Comparison of ENCODE assay signal across 28 mouse cellular contexts in genomic region chr14:47241046-47241445, GRCm38 (mm10). TPM values are rescaled to one million over a fixed set of nuclear protein-coding genes. Genes with fewer than 3 reads are reported as not detected.
DNase-seq lines count a peak whose midpoint lies in the region; ATAC-seq and TF ChIP-seq lines count a peak whose summit lies in the region.
"Had no signal": no experiment of that assay in that cellular context is flagged by ENCODE, and none has a peak within 500 bp of the region (broad histone marks: within the 10 kb centered on the region; RNA-seq: fewer than 3 reads in every experiment).

No protein-coding gene starts in this region.

- ATAC-seq in heart, embryonic 13.5 days (ENCODE audit: extremely low read depth, insufficient number of reproducible peaks, low FRiP score, low TSS enrichment): no peak
- ATAC-seq in liver, embryonic 11.5 days (replicated peaks; ENCODE audit: low FRiP score): peak; percentile 28
- ATAC-seq in liver, postnatal 0 days: no peak; the same call in none of the 2 replicates
- no peak for ATAC-seq in megakaryocyte-erythroid progenitor cell, adult 5-6 weeks (replicated peaks; ENCODE audit: low FRiP score, low TSS enrichment, poor library complexity, severe bottlenecking)
- ATAC-seq: activated CD4-positive, CD25-positive, alpha-beta regulatory T cell, adult 4 months; forebrain, postnatal 0 days; hindbrain, embryonic 16.5 days; midbrain, embryonic 16.5 days had no signal

- H3K4me2 ChIP-seq in heart, embryonic 13.5 days: no peak overlapping the region
- peak overlapping the region; percentile 15 for H3K4me2 ChIP-seq in liver, embryonic 11.5 days
- peak overlapping the region; percentile 35; the same call in 1 of the 2 replicates for H3K4me2 ChIP-seq in liver, postnatal 0 days (ENCODE audit: low read depth, low read length)
- H3K4me2 ChIP-seq: intestine, embryonic 15.5 days; neural tube, embryonic 13.5 days had no signal

- peaks cover 10% of the 10 kb centered on the region for H3K27me3 ChIP-seq in heart, embryonic 13.5 days (replicated peaks)
- no peaks in the 10 kb centered on the region for H3K27me3 ChIP-seq in heart, adult 2 months (ENCODE audit: control insufficient read depth, insufficient read depth, low read length)
- H3K27me3 ChIP-seq in embryonic facial prominence, embryonic 10.5 days (replicated peaks; ENCODE audit: low read depth, poor library complexity, severe bottlenecking): no peaks in the 10 kb centered on the region
- H3K27me3 ChIP-seq in liver, embryonic 11.5 days (replicated peaks; ENCODE audit: control insufficient read depth, insufficient read depth, low read length): no peaks in the 10 kb centered on the region
- no peaks in the 10 kb centered on the region for H3K27me3 ChIP-seq in liver, postnatal 0 days (ENCODE audit: insufficient read depth, low read length)
- H3K27me3 ChIP-seq: intestine, embryonic 15.5 days; megakaryocyte, embryonic 14.5 days; neural tube, embryonic 13.5 days had no signal

- H3K27ac ChIP-seq in heart, embryonic 13.5 days (replicated peaks): 0 out of 2 replicates have a peak overlapping the region, but pooled peaks have one; percentile 34
- H3K27ac ChIP-seq in heart, adult 2 months: no peak overlapping the region
- H3K27ac ChIP-seq in embryonic facial prominence, embryonic 10.5 days (replicated peaks): 0 out of 2 replicates have a peak overlapping the region, but pooled peaks have one; percentile 26
- peak overlapping the region; percentile 70 for H3K27ac ChIP-seq in liver, embryonic 11.5 days (ENCODE audit: low read depth, low read length)
- peak overlapping the region; percentile 85 for H3K27ac ChIP-seq in liver, postnatal 0 days (ENCODE audit: low read depth)
- H3K27ac ChIP-seq: forebrain, embryonic 10.5 days; hindbrain, embryonic 10.5 days; intestine, embryonic 15.5 days; neural tube, embryonic 13.5 days had no signal

- TF ChIP-seq CTCF in heart, adult 2 months (IDR thresholded peaks at IDR 0.05): no peak
- no peak for TF ChIP-seq CTCF in liver, postnatal 0 days (IDR thresholded peaks at IDR 0.05; ENCODE audit: low read depth)

- no peak for TF ChIP-seq POLR2A in heart, adult 2 months (IDR thresholded peaks at IDR 0.05; ENCODE audit: insufficient read depth, low read depth, low read length)

- no peak overlapping the region for H3K9ac ChIP-seq in heart, embryonic 13.5 days
- H3K9ac ChIP-seq in heart, adult 2 months (ENCODE audit: low read depth, low read length): no peak overlapping the region
- H3K9ac ChIP-seq in liver, embryonic 11.5 days (ENCODE audit: low read depth, low read length): no peak overlapping the region
- H3K9ac ChIP-seq in liver, postnatal 0 days (replicated peaks): no peak overlapping the region
- H3K9ac ChIP-seq: forebrain, postnatal 0 days; intestine, embryonic 15.5 days; neural tube, embryonic 13.5 days had no signal

- no peak overlapping the region for H3K4me3 ChIP-seq in heart, embryonic 13.5 days
- H3K4me3 ChIP-seq in heart, adult 2 months: no peak overlapping the region
- no peak overlapping the region for H3K4me3 ChIP-seq in embryonic facial prominence, embryonic 10.5 days
- no peak overlapping the region for H3K4me3 ChIP-seq in liver, embryonic 11.5 days (ENCODE audit: low read depth, low read length)
- no peak overlapping the region for H3K4me3 ChIP-seq in liver, postnatal 0 days (ENCODE audit: low read depth, low read length)
- H3K4me3 ChIP-seq: forebrain, embryonic 10.5 days; hindbrain, embryonic 10.5 days; intestine, embryonic 15.5 days; megakaryocyte, embryonic 14.5 days; myocyte; neural tube, embryonic 13.5 days had no signal

- no peak for DNase-seq in heart, adult 2 months
- DNase-seq in embryonic facial prominence, embryonic 10.5 days (ENCODE audit: low spot score): no peak
- no peak for DNase-seq in liver, embryonic 11.5 days (ENCODE audit: low spot score)
- no peak for DNase-seq in liver, postnatal 0 days
- DNase-seq in urinary bladder, postnatal 36 days (ENCODE audit: low spot score in 2 of 2): no peak
- DNase-seq: adrenal gland, postnatal 10 days; cerebellum, adult 2 months; cerebellum, postnatal 25 days; embryo, embryonic 11 days; forebrain, postnatal 0 days; kidney, adult 9 months; kidney, postnatal 14 days; lung, adult 18-20 months; lung, postnatal 10 days; right cerebral cortex, postnatal 4 days; thymus, adult 18-20 months; thymus, postnatal 36 days had no signal

- 67% methylated on average over 6 of the region's 6 CpGs for WGBS in heart, embryonic 13.5 days
- 92% methylated on average over 6 of the region's 6 CpGs for WGBS in heart, adult 2 months
- 92% methylated on average over 6 of the region's 6 CpGs for WGBS in embryonic facial prominence, embryonic 10.5 days
- WGBS in liver, embryonic 11.5 days: 80% methylated on average over 6 of the region's 6 CpGs
- 88% methylated on average over 6 of the region's 6 CpGs for WGBS in liver, postnatal 0 days (ENCODE audit: insufficient replicate concordance)

- peaks cover 6% of the 10 kb centered on the region for H3K9me3 ChIP-seq in heart, embryonic 13.5 days
- no peaks in the 10 kb centered on the region for H3K9me3 ChIP-seq in embryonic facial prominence, embryonic 10.5 days
- H3K9me3 ChIP-seq in liver, embryonic 11.5 days (ENCODE audit: control insufficient read depth, low read length): no peaks in the 10 kb centered on the region
- H3K9me3 ChIP-seq in liver, postnatal 0 days (ENCODE audit: low read length): no peaks in the 10 kb centered on the region
- H3K9me3 ChIP-seq: intestine, embryonic 15.5 days had no signal

- no peaks in the 10 kb centered on the region for H3K79me2 ChIP-seq in heart, adult 2 months (replicated peaks; ENCODE audit: control insufficient read depth, insufficient read depth, low read length)

- TF ChIP-seq EP300 in heart, adult 2 months (IDR thresholded peaks at IDR 0.05; ENCODE audit: insufficient read depth, low read depth, low read length): no peak
- TF ChIP-seq EP300 in liver, postnatal 0 days (IDR thresholded peaks at IDR 0.05; ENCODE audit: low read depth): no peak

- intact Hi-C loops in heart, adult 2 months (cut with DNase I): no loop called here

- peaks cover 16% of the 10 kb centered on the region for H3K4me1 ChIP-seq in heart, embryonic 13.5 days
- H3K4me1 ChIP-seq in heart, adult 2 months (ENCODE audit: control insufficient read depth, insufficient read depth, low read length): no peaks in the 10 kb centered on the region
- no peaks in the 10 kb centered on the region for H3K4me1 ChIP-seq in embryonic facial prominence, embryonic 10.5 days
- peaks cover 10% of the 10 kb centered on the region for H3K4me1 ChIP-seq in liver, embryonic 11.5 days (replicated peaks; ENCODE audit: control insufficient read depth, insufficient read depth, low read length)
- H3K4me1 ChIP-seq in liver, postnatal 0 days (ENCODE audit: insufficient read depth): peaks cover 14% of the 10 kb centered on the region
- H3K4me1 ChIP-seq: forebrain, embryonic 10.5 days; hindbrain, embryonic 10.5 days; intestine, embryonic 15.5 days; neural tube, embryonic 13.5 days had no signal

- peaks cover 45% of the 10 kb centered on the region for H3K36me3 ChIP-seq in heart, embryonic 13.5 days
- no peaks in the 10 kb centered on the region for H3K36me3 ChIP-seq in heart, adult 2 months (ENCODE audit: control insufficient read depth, insufficient read depth, low read length)
- H3K36me3 ChIP-seq in embryonic facial prominence, embryonic 10.5 days (replicated peaks): peaks cover 64% of the 10 kb centered on the region
- peaks cover 16% of the 10 kb centered on the region for H3K36me3 ChIP-seq in liver, embryonic 11.5 days (ENCODE audit: control insufficient read depth, insufficient read depth, low read length)
- peaks cover 41% of the 10 kb centered on the region for H3K36me3 ChIP-seq in liver, postnatal 0 days (replicated peaks; ENCODE audit: insufficient read depth, low read length)

RNA-seq across cellular contexts. Expression of gene Wdhd1, which starts 35.6 kb away (rescaled TPM):
- polyA plus RNA-seq in heart, embryonic 13.5 days (2015; fragmentation: Nextera tagmentation; extraction: Ambion mirVana): 16.4 and 17.3 TPM in 2 replicates
- total RNA-seq in heart, adult 2 months (2021): under 1 TPM; 0.48 to 0.73 TPM
- 0.33 and 0.53 TPM in 2 replicates for polyA plus RNA-seq in heart, adult 2 months (2012; rRNA removed)
- 61.3 and 61.5 TPM in 2 replicates for polyA plus RNA-seq in embryonic facial prominence, embryonic 10.5 days (2016; fragmentation: Nextera tagmentation; extraction: Ambion mirVana)
- polyA plus RNA-seq in liver, embryonic 11.5 days (2014; fragmentation: Nextera tagmentation; extraction: Ambion mirVana): 65.7 and 68.8 TPM in 2 replicates
- 10.1 and 13.7 TPM in 2 replicates for polyA plus RNA-seq in liver, postnatal 0 days (2015; fragmentation: Nextera tagmentation; extraction: Ambion mirVana)
- total RNA-seq in megakaryocyte-erythroid progenitor cell, adult 5-6 weeks (2014; fragmentation: Nextera tagmentation): 89.1 and 89.8 TPM in 2 replicates
- total RNA-seq in megakaryocyte-erythroid progenitor cell, adult 5-6 weeks (2017): 121 and 169 TPM in 2 replicates

RNA-seq across cellular contexts. Expression of gene Socs4, which starts 35.7 kb away (rescaled TPM):
- polyA plus RNA-seq in heart, embryonic 13.5 days (2015; fragmentation: Nextera tagmentation; extraction: Ambion mirVana): 1.8 and 2.4 TPM in 2 replicates
- 10 to 100 TPM; 13.4 to 14.9 TPM for total RNA-seq in heart, adult 2 months (2021)
- polyA plus RNA-seq in heart, adult 2 months (2012; rRNA removed): 2.2 and 5.5 TPM in 2 replicates
- polyA plus RNA-seq in embryonic facial prominence, embryonic 10.5 days (2016; fragmentation: Nextera tagmentation; extraction: Ambion mirVana): 4.2 and 5.6 TPM in 2 replicates
- 4.6 and 4.8 TPM in 2 replicates for polyA plus RNA-seq in liver, embryonic 11.5 days (2014; fragmentation: Nextera tagmentation; extraction: Ambion mirVana)
- 1.7 and 1.9 TPM in 2 replicates for polyA plus RNA-seq in liver, postnatal 0 days (2015; fragmentation: Nextera tagmentation; extraction: Ambion mirVana)
- total RNA-seq in megakaryocyte-erythroid progenitor cell, adult 5-6 weeks (2014; fragmentation: Nextera tagmentation): 26.8 and 39.5 TPM in 2 replicates
- 20.5 and 25.6 TPM in 2 replicates for total RNA-seq in megakaryocyte-erythroid progenitor cell, adult 5-6 weeks (2017)

RNA-seq across cellular contexts. Expression of gene Gch1, which starts 51.8 kb away (rescaled TPM):
- 5.4 and 5.5 TPM in 2 replicates for polyA plus RNA-seq in heart, embryonic 13.5 days (2015; fragmentation: Nextera tagmentation; extraction: Ambion mirVana)
- 1 to 10 TPM; 6.3 to 7.0 TPM for total RNA-seq in heart, adult 2 months (2021)
- polyA plus RNA-seq in heart, adult 2 months (2012; rRNA removed): 4.7 and 8.9 TPM in 2 replicates
- polyA plus RNA-seq in embryonic facial prominence, embryonic 10.5 days (2016; fragmentation: Nextera tagmentation; extraction: Ambion mirVana): 0.57 and 1.1 TPM in 2 replicates
- polyA plus RNA-seq in liver, embryonic 11.5 days (2014; fragmentation: Nextera tagmentation; extraction: Ambion mirVana): 3.4 TPM in 2 replicates
- polyA plus RNA-seq in liver, postnatal 0 days (2015; fragmentation: Nextera tagmentation; extraction: Ambion mirVana): 29.6 and 38.3 TPM in 2 replicates
- 1.9 and 4.1 TPM in 2 replicates for total RNA-seq in megakaryocyte-erythroid progenitor cell, adult 5-6 weeks (2014; fragmentation: Nextera tagmentation)
- 2.6 and 3.5 TPM in 2 replicates for total RNA-seq in megakaryocyte-erythroid progenitor cell, adult 5-6 weeks (2017)

RNA-seq across cellular contexts. Expression of gene Mapk1ip1l, which starts 57.0 kb away (rescaled TPM):
- polyA plus RNA-seq in heart, embryonic 13.5 days (2015; fragmentation: Nextera tagmentation; extraction: Ambion mirVana): 43.1 and 44.5 TPM in 2 replicates
- total RNA-seq in heart, adult 2 months (2021): 10 to 100 TPM; 29.8 to 34.2 TPM
- 14.6 and 15.0 TPM in 2 replicates for polyA plus RNA-seq in heart, adult 2 months (2012; rRNA removed)
- polyA plus RNA-seq in embryonic facial prominence, embryonic 10.5 days (2016; fragmentation: Nextera tagmentation; extraction: Ambion mirVana): 135 and 137 TPM in 2 replicates
- polyA plus RNA-seq in liver, embryonic 11.5 days (2014; fragmentation: Nextera tagmentation; extraction: Ambion mirVana): 84.7 and 88.8 TPM in 2 replicates
- polyA plus RNA-seq in liver, postnatal 0 days (2015; fragmentation: Nextera tagmentation; extraction: Ambion mirVana): 15.1 and 16.6 TPM in 2 replicates
- 82.4 and 115 TPM in 2 replicates for total RNA-seq in megakaryocyte-erythroid progenitor cell, adult 5-6 weeks (2014; fragmentation: Nextera tagmentation)
- 46.1 and 59.3 TPM in 2 replicates for total RNA-seq in megakaryocyte-erythroid progenitor cell, adult 5-6 weeks (2017)
